Comparison of ENCODE assay signal across 21 mouse cellular contexts in the genomic region with DNA sequence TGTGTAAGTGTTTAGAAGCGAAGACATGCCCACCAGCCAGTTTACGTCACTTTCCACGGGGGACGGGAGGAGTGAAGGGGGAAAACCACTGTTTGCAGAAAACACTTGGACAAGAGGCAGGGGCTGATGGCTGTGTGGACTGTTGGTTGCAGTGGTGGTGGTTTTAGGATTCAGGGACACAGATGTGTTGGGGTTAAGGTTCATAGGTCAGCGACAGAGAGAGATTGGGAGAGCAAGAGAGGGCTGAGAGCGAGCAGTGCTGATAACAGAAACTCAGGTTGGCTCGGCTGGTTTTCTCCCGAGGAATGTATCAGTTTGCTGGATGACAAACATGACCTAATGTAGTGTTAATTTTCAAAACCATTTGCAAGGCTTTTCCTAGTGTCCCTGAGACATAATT.
"Had no signal": no experiment of that assay in that cellular context is flagged by ENCODE, and none has a peak within 500 bp of the region (broad histone marks: within the 10 kb centered on the region; RNA-seq: fewer than 3 reads in every experiment).

No protein-coding gene starts in this region.

- ATAC-seq: forebrain, postnatal 0 days; intestine, embryonic 16.5 days had no signal

- H3K27me3 ChIP-seq: hindbrain, embryonic 13.5 days; hindbrain, embryonic 15.5 days; liver, embryonic 13.5 days had no signal

- H3K9ac ChIP-seq: forebrain, postnatal 0 days; heart, embryonic 12.5 days; hindbrain, embryonic 13.5 days; hindbrain, embryonic 15.5 days; kidney, embryonic 15.5 days; limb, embryonic 12.5 days; liver, embryonic 13.5 days had no signal

- H3K4me2 ChIP-seq: heart, embryonic 12.5 days; hindbrain, embryonic 13.5 days; hindbrain, embryonic 15.5 days; kidney, embryonic 15.5 days; limb, embryonic 12.5 days; liver, embryonic 13.5 days had no signal

- H3K9me3 ChIP-seq: heart, embryonic 12.5 days; hindbrain, embryonic 13.5 days; hindbrain, embryonic 15.5 days; kidney, embryonic 15.5 days; limb, embryonic 10.5 days; limb, embryonic 12.5 days; liver, embryonic 13.5 days had no signal

- H3K4me3 ChIP-seq: heart, embryonic 12.5 days; hindbrain, embryonic 13.5 days; hindbrain, embryonic 15.5 days; kidney, embryonic 15.5 days; limb, embryonic 10.5 days; limb, embryonic 12.5 days; liver, embryonic 13.5 days had no signal

- H3K36me3 ChIP-seq: heart, embryonic 12.5 days; hindbrain, embryonic 13.5 days; hindbrain, embryonic 15.5 days; kidney, embryonic 15.5 days; limb, embryonic 10.5 days; limb, embryonic 12.5 days; liver, embryonic 13.5 days had no signal

- DNase-seq: forebrain, postnatal 0 days; gastrocnemius, postnatal 14 days; gastrocnemius, postnatal 36 days; kidney, adult 11 months; kidney, adult 2 months; kidney, adult 9 months; kidney, postnatal 14 days; kidney, postnatal 36 days; layer of hippocampus, adult 9-11 months; layer of hippocampus, postnatal 36 days; liver; liver, embryonic 13.5 days had no signal

- H3K27ac ChIP-seq: hindbrain, embryonic 13.5 days; hindbrain, embryonic 15.5 days; hindbrain, postnatal 0 days; kidney, embryonic 15.5 days; kidney, postnatal 0 days; limb, embryonic 10.5 days; limb, embryonic 12.5 days; liver, embryonic 13.5 days had no signal
